Mouse (Mus musculus) mouse embryonic stem cell (cell line): Measurements from ENCODE around the gene Coro2a.

Experiments used
- in situ Hi-C, 2 experiments: fragments of 300-500 bp; cut with MboI; formaldehyde crosslinking; loops; 1 replicate in 1 of 2; 3 replicates in 1 of 2; pipeline ENCODE4 v1.14.3; 2019 to 2020; ENCODE audit warnings: low sequenced_read_pairs in 2 of 2, low pct_unique_long_range_greater_than_20kb in 1 of 2, mixed read lengths in 1 of 2; ENCODE audit not compliant: unreplicated experiment in 1 of 2

Coro2a gene

GRCm38 (mm10) chr4:46569671-46570070, 32.3 kb downstream of the Coro2a start:
- in situ Hi-C loops = loop anchor here in 1 of 2 experiments (25.0 kb wide), 1 partner anchor 443 kb away; no protein-coding TSS in a partner anchor

DNA sequence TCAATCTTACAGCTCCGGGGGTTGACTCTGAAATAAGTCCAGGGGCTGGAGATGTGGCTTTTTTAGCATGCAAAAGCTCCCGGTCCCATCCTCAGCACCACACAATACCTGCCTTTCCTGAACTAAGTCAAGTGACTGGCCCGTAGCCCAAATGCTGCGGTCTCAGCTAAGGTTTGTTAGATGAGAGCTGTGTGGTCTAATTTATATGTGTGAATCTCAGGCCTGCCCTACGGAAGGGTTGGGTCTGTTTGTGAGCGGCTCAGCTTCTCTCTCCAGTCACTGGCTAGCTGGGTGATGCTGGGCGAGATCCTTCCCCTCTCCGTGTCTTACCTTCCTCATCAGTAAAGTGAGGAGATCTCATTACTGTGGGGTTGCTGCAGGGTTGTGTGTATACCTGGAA, 33.8 kb downstream of the Coro2a start:
- in situ Hi-C loops = loop anchor here in 1 of 2 experiments (25.0 kb wide), 1 partner anchor 444 kb away; no protein-coding TSS in a partner anchor

DNA sequence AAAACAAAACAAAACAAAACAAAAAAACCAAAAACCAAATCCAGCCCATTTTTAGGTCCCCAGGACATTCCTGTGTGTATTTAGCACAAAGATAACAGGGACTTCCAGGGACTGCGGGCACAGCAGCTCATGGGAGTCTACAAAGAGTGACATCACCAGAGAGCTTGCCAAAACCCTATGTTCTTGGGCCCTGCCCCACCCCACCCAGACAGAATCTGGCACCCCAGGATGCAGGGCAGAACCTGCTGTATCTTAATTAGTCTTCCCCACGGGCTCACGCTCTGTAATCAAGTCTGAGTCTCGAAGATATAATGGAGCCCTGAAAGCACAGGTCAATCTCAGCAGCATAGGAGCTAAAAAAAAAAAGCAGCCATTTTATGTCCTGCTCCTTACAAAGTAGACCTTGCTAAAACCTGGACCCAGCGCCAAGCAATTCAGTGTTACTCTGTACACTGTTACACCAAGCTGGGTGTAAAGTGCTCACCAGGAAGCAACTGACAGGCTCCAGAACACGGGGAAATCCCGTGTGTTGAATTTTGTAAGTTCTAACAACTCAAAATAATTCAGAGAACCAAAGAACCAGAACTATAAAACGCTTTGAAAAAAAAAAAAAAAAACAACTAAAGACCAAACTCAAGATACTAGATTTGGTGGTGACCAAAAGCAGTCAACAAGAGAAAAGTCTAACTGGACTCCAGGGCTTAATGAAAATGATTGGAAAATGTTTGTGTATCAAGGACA, 34.9 kb downstream of the Coro2a start:
- in situ Hi-C loops = loop anchor here in 1 of 2 experiments (25.0 kb wide), 1 partner anchor 445 kb away; no protein-coding TSS in a partner anchor

DNA sequence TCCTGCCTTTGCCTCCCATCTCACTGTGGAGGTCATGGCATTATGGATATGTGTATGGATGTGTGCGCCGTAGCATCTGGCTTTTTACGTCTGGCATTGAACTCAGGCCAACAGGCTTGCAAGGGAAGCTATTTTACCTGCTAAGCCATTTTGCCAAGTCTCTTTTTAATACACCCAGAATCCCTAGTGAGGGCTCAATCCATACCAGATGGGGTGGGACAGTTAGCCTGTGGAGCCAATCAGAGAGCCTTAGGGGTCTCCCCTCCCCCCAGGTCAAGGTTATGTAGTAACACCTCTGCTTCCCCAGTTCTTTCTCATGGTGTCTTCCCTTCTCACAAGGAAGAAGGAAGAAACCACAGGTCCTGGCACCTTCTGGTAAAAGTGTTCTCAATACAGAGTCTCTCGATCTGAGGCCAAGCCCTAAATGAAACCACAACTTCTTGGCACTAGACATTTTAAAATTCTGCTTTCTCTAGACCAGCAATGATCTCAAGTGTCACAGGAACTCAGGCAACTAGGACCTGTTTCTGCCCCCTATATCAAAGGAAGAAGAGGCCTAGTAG, 36.5 kb downstream of the Coro2a start:
- in situ Hi-C loops = loop anchor here in 1 of 2 experiments (25.0 kb wide), 1 partner anchor 447 kb away; no protein-coding TSS in a partner anchor

- in situ Hi-C loops = loop anchor here in 1 of 2 experiments (25.0 kb wide), 1 partner anchor 448 kb away; no protein-coding TSS in a partner anchor
Observed at GRCm38 (mm10) chr4:46564247-46564646, 37.8 kb downstream of the Coro2a start.

DNA sequence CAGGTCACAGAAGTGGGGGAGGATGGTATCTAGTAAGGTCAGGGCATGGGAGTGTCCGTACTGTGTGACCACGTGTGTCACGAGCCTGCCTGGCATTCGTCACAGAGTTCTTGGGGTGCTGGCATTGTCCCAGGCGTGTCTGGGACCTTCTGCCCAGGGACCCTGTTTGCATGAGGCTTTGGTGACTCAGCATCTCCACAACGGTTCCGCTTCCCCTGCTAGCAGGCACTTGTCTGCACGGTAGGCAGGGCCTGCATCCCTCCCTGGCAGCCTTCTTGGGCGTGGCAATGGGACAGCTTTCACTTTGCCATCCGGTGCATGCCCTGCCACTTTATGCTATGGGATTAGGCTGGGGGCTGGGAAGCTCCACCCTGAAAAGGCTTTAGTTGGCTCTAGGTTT, 38.2 kb downstream of the Coro2a start:
- in situ Hi-C loops = loop anchor here in 1 of 2 experiments (25.0 kb wide), 1 partner anchor 448 kb away; no protein-coding TSS in a partner anchor

DNA sequence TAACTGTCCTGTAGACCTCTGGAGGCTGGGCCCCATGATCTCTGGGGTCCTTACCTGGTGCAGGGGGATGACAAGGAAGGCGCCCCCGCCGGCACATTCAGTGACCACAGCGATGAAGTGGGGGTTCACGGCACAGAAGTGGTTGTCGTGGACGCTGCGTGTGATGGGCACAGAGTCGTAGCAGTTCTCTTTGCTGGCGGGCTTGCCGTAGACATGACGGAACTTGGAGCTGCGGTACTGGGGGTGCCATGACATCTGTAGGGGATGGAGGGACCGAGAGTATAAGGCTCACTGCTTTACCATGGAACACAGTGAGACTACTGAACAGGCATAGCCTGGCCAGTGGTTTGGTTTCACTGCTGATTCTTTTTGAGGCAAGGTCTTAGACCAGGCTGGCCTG, 39.2 kb downstream of the Coro2a start:
- in situ Hi-C loops = loop anchor here in 1 of 2 experiments (25.0 kb wide), 1 partner anchor 449 kb away; no protein-coding TSS in a partner anchor

GRCm38 (mm10) chr4:46562037-46562436, 40.0 kb downstream of the Coro2a start:
- in situ Hi-C loops = loop anchor here in 1 of 2 experiments (25.0 kb wide), 1 partner anchor 450 kb away; no protein-coding TSS in a partner anchor

GRCm38 (mm10) chr4:46560069-46560705, 41.8 kb downstream of the Coro2a start:
- in situ Hi-C loops = loop anchor here in 1 of 2 experiments (25.0 kb wide), 1 partner anchor 452 kb away; no protein-coding TSS in a partner anchor

GRCm38 (mm10) chr4:46558672-46559667, 43.0 kb downstream of the Coro2a start:
- in situ Hi-C loops = loop anchor here in 1 of 2 experiments (25.0 kb wide), 1 partner anchor 453 kb away; no protein-coding TSS in a partner anchor

- in situ Hi-C loops = loop anchor here in 1 of 2 experiments (25.0 kb wide), 1 partner anchor 455 kb away; no protein-coding TSS in a partner anchor
Observed at GRCm38 (mm10) chr4:46556933-46557332, 45.1 kb downstream of the Coro2a start.

- in situ Hi-C loops = loop anchor here in 1 of 2 experiments (25.0 kb wide), 1 partner anchor 457 kb away; no protein-coding TSS in a partner anchor
Observed at GRCm38 (mm10) chr4:46555762-46556161, 46.2 kb downstream of the Coro2a start.

DNA sequence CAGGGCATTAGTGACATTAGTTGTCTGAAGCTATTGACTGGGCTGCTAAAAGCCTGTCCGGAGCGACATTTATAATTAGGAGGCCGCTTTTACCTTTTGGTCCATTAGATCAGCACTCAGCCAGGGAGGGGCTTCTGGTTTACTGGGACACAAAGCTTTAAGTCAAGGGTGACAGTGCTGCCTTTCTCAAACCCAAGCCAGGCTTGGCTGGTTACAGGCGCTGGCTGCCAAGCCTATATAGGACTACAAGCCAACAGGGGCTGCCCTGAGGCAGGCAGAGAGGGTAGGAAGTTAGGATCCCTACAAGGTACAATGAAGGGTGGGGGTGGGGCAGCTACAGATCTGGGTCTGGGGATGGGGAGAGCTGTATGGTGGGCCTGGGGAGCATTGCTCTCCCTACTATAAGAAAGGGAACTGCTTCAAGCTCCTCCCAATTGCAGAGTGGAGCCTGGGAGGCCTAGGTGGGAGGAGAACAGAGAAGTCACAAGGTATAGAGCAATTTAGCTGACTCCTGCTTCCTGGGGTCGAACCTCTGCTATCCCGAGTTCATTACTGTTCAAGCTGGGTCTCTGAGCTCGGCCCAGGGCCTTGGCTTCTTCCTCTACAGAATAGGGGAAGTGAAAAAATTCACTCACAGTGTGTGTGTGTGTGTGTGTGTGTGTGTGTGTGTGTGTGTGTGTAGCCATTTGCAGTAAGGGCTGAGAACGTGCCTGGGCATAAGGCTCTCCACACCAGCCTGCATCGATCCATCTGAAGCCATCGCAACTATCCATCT, 47.5 kb downstream of the Coro2a start:
- in situ Hi-C loops = loop anchor here in 1 of 2 experiments (25.0 kb wide), 1 partner anchor 458 kb away; no protein-coding TSS in a partner anchor

- in situ Hi-C loops = loop anchor here in 1 of 2 experiments (25.0 kb wide), 1 partner anchor 458 kb away; no protein-coding TSS in a partner anchor
Observed at GRCm38 (mm10) chr4:46553864-46554263, 48.1 kb downstream of the Coro2a start.

DNA sequence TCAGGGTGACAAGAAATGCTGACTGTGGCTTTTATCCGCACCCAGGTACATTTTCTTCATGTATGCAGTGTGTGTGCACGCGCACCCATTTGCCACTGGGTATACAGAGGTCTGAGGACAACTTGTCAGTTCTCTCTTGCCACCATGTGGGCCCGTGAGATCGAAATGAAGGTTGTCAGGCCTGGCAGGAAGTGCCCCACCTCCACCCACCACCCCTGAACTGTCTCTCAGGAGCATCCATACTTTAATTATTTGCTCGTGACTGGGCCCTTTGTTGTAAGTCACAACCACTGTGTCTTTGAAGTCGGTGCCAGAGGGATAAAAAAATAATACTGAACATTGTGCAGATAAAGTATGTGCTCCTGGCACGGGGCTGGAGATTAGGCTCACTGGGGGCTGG, 51.6 kb downstream of the Coro2a start:
- in situ Hi-C loops = loop anchor here in 1 of 2 experiments (25.0 kb wide), 1 partner anchor 462 kb away; no protein-coding TSS in a partner anchor

DNA sequence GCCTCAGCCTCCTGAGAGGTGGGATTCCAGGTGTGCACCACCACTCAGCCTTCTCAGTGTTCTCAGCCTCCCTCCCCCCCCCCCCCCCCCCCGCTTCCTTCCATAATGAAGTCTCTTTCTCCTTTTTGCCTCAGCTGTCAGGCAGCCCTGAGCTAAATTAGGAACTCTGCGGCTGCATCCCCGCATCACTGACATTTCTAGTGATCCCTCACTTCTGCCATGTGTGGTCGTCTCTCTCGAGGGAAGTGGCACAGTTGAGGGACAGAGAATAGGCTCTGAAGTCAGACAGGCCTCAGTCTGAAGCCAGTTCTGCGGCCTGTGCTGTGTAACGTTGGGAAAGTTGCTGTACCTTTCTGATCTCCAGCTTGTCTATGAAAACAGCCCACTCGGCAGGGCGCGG, 52.0 kb downstream of the Coro2a start:
- in situ Hi-C loops = loop anchor here in 1 of 2 experiments (25.0 kb wide), 2 partner anchors 338 to 462 kb away; no protein-coding TSS in a partner anchor
